Mouse (Mus musculus) liver, adult 2 months (tissue): ENCODE measurements around the gene Slc25a38. TPM values are rescaled to one million over a fixed set of nuclear protein-coding genes. Genes with fewer than 3 reads are reported as not detected.

ENCODE experiments used
- DNase-seq: peaks from one replicate; pipeline ENCODE4 v3.0.0-alpha.2; 2011; ENCODE audit warnings: low read depth, low spot score; ENCODE audit errors: extremely low read depth
- H3K27ac ChIP-seq: fragments of 200-500 bp; replicated peaks from 2 replicates; pipeline ENCODE4 v1.5.1; 2012; ENCODE audit warnings: low read depth, mild to moderate bottlenecking, control low read depth, inconsistent platforms, low read length; ENCODE audit not compliant: insufficient read depth
- H3K27me3 ChIP-seq: fragments of 200-500 bp; 2 replicates; pipeline ENCODE4 v1.6.1; 2012; ENCODE audit warnings: mild to moderate bottlenecking, moderate library complexity, low read length, inconsistent platforms; ENCODE audit not compliant: control insufficient read depth, insufficient read depth
- H3K36me3 ChIP-seq: fragments of 200-500 bp; 2 replicates; pipeline ENCODE4 v1.6.1; 2012; ENCODE audit warnings: low read length, inconsistent platforms; ENCODE audit not compliant: control insufficient read depth, insufficient read depth
- H3K4me1 ChIP-seq: fragments of 200-500 bp; 2 replicates; pipeline ENCODE4 v1.6.1; 2011; ENCODE audit warnings: low read length; ENCODE audit not compliant: control insufficient read depth, insufficient read depth
- H3K4me3 ChIP-seq: fragments of 200-500 bp; 2 replicates; pipeline ENCODE4 v1.5.1; 2011; ENCODE audit warnings: low read depth, mild to moderate bottlenecking, control low read depth, low read length, moderate library complexity; ENCODE audit not compliant: insufficient read depth
- H3K79me2 ChIP-seq: fragments of 200-500 bp; 2 replicates; pipeline ENCODE4 v1.6.1; 2012; ENCODE audit warnings: inconsistent platforms, mild to moderate bottlenecking, low read length, moderate library complexity; ENCODE audit not compliant: control insufficient read depth, insufficient read depth
- H3K9ac ChIP-seq: fragments of 200-500 bp; 2 replicates; pipeline ENCODE4 v1.6.1; 2012; ENCODE audit warnings: low read depth, mild to moderate bottlenecking, control low read depth, inconsistent platforms, low read length
- CTCF ChIP-seq: fragments of 200-500 bp; IDR thresholded peaks from 2 replicates; pipeline ENCODE4 v1.5.1; 2011; ENCODE audit warnings: low read depth, low read length, control low read depth
- POLR2A ChIP-seq: fragments of 200-500 bp; IDR thresholded peaks from 2 replicates; pipeline ENCODE4 v1.6.1; 2011; ENCODE audit warnings: low read length, control low read depth; ENCODE audit not compliant: insufficient read depth; ENCODE audit errors: extremely low read depth
- WGBS: fragments of 180-500 bp; shearing (Covaris S2); methylation state at CpG from one replicate; pipeline ENCODE4 v1.1.7; 2018; 5-methylcytosine and 5-hydroxymethylcytosine counted together
- polyA plus RNA-seq: library from polyadenylated mRNA; depleted of rRNA; stranded (reverse); fragments of >200 nt; gene quantifications from 2 replicates; pipeline ENCODE4 v1.2.3, GENCODE M21; 2012; rRNA removed
- total RNA-seq: library from RNA; depleted of rRNA; stranded (reverse); fragments of >200 nt; gene quantifications from 2 replicates; pipeline ENCODE4 v1.2.3, GENCODE M21; 2014; rRNA removed

Slc25a38 gene
- total and polyA plus RNA-seq, 2 experiments: 18.7 to 44.2 TPM

- H3K4me3 ChIP-seq: no peak overlapping the region
- DNase-seq: no peak
- WGBS: 25% methylated on average over 4 of the region's 4 CpGs
- no peaks in the 10 kb centered on the region for H3K79me2 ChIP-seq
- no peaks in the 10 kb centered on the region for H3K27me3 ChIP-seq
- H3K9ac ChIP-seq: no peak overlapping the region
- H3K4me1 ChIP-seq: no peaks in the 10 kb centered on the region
- TF ChIP-seq CTCF: no peak
- no peak for TF ChIP-seq POLR2A
- no peaks in the 10 kb centered on the region for H3K36me3 ChIP-seq
- H3K27ac ChIP-seq: no peak overlapping the region
Observed at GRCm38 (mm10) chr9:120158047-120158446, 47.9 kb downstream of the Slc25a38 start.

GRCm38 (mm10) chr9:120163862-120164261 lies 53.7 kb downstream of the Slc25a38 start:
- no peak overlapping the region for H3K9ac ChIP-seq
- no peaks in the 10 kb centered on the region for H3K36me3 ChIP-seq
- DNase-seq: no peak
- TF ChIP-seq POLR2A (no peak), CTCF (no peak)
- no peaks in the 10 kb centered on the region for H3K4me1 ChIP-seq
- H3K4me3 ChIP-seq: no peak overlapping the region
- H3K79me2 ChIP-seq: no peaks in the 10 kb centered on the region
- H3K27ac ChIP-seq: no peak overlapping the region
- WGBS: 90% methylated on average over 16 of the region's 16 CpGs
- no peaks in the 10 kb centered on the region for H3K27me3 ChIP-seq

GRCm38 (mm10) chr9:120167826-120168225 lies 57.7 kb downstream of the Slc25a38 start:
- Histone ChIP-seq H3K36me3 (no peaks in the 10 kb centered on the region), H3K9ac (no peak overlapping the region), H3K79me2 (no peaks in the 10 kb centered on the region), H3K27me3 (no peaks in the 10 kb centered on the region), H3K27ac (no peak overlapping the region), H3K4me1 (no peaks in the 10 kb centered on the region), H3K4me3 (no peak overlapping the region)
- 66% methylated on average over 11 of the region's 11 CpGs for WGBS
- no peak for DNase-seq
- TF ChIP-seq POLR2A (no peak), CTCF (no peak)

GRCm38 (mm10) chr9:120171295-120171694 lies 61.1 kb downstream of the Slc25a38 start:
- WGBS: 34% methylated on average over 5 of the region's 5 CpGs
- H3K27ac ChIP-seq: no peak overlapping the region
- H3K36me3 ChIP-seq: no peaks in the 10 kb centered on the region
- H3K9ac ChIP-seq: no peak overlapping the region
- no peak for TF ChIP-seq POLR2A
- TF ChIP-seq CTCF: peak; percentile 54
- H3K4me1 ChIP-seq: no peaks in the 10 kb centered on the region
- no peak overlapping the region for H3K4me3 ChIP-seq
- H3K79me2 ChIP-seq: no peaks in the 10 kb centered on the region
- no peaks in the 10 kb centered on the region for H3K27me3 ChIP-seq
- DNase-seq: peak; percentile 17

Other genes with a start within 250 kb of the Slc25a38 start
- 23.3 and 24.5 TPM in 2 replicates for gene Wdr48, start 215.5 kb upstream of the Slc25a38 start, total RNA-seq
- 12.5 and 13.3 TPM in 2 replicates for gene Wdr48, start 215.5 kb upstream of the Slc25a38 start, polyA plus RNA-seq
- gene Gorasp1, start 172.8 kb upstream of the Slc25a38 start, total RNA-seq: 10.9 and 11.5 TPM in 2 replicates
- gene Gorasp1, start 172.8 kb upstream of the Slc25a38 start, polyA plus RNA-seq: 18.1 and 20.7 TPM in 2 replicates
- 0.07 TPM in 1 of 2 replicates, not detected in the other for gene Ttc21a, start 172.8 kb upstream of the Slc25a38 start, total RNA-seq
- not detected in 2 replicates for gene Ttc21a, start 172.8 kb upstream of the Slc25a38 start, polyA plus RNA-seq
- 5.8 and 9.2 TPM in 2 replicates for gene Csrnp1, start 125.7 kb upstream of the Slc25a38 start, total RNA-seq
- gene Csrnp1, start 125.7 kb upstream of the Slc25a38 start, polyA plus RNA-seq: 9.7 and 10.4 TPM in 2 replicates
- under 0.01 and 0.09 TPM in 2 replicates for gene Xirp1, start 86.8 kb upstream of the Slc25a38 start, total RNA-seq
- 0.11 TPM in 2 replicates for gene Xirp1, start 86.8 kb upstream of the Slc25a38 start, polyA plus RNA-seq
- gene Cx3cr1, start 40.5 kb upstream of the Slc25a38 start, total RNA-seq: 0.09 and 0.40 TPM in 2 replicates
- 0.27 and 0.39 TPM in 2 replicates for gene Cx3cr1, start 40.5 kb upstream of the Slc25a38 start, polyA plus RNA-seq
- gene Ccr8, start 18.3 kb upstream of the Slc25a38 start, total RNA-seq: not detected in 2 replicates
- gene Ccr8, start 18.3 kb upstream of the Slc25a38 start, polyA plus RNA-seq: 0.07 TPM in 1 of 2 replicates, not detected in the other
- 646 and 710 TPM in 2 replicates for gene Rpsa, start 17.3 kb downstream of the Slc25a38 start, total RNA-seq
- 896 and 1,141 TPM in 2 replicates for gene Rpsa, start 17.3 kb downstream of the Slc25a38 start, polyA plus RNA-seq
- 0.13 TPM in 1 of 2 replicates, not detected in the other for gene Mobp, start 39.3 kb downstream of the Slc25a38 start, total RNA-seq
- not detected in 2 replicates for gene Mobp, start 39.3 kb downstream of the Slc25a38 start, polyA plus RNA-seq
- gene Myrip, start 191.1 kb downstream of the Slc25a38 start, total RNA-seq: 0.13 and 0.28 TPM in 2 replicates
- 0.09 and 0.17 TPM in 2 replicates for gene Myrip, start 191.1 kb downstream of the Slc25a38 start, polyA plus RNA-seq